Mouse (Mus musculus) bone marrow, adult 2 months (tissue): Measurements from ENCODE around the gene Dnajb13.

Experiments used
- CTCF ChIP-seq: fragments of 200-500 bp; IDR thresholded peaks from 2 replicates; pipeline ENCODE4 v1.5.1; 2011; ENCODE audit warnings: low read length, control low read depth; ENCODE audit not compliant: control insufficient read depth, insufficient read depth
- POLR2A ChIP-seq: fragments of 200-500 bp; IDR thresholded peaks from 2 replicates; pipeline ENCODE4 v1.6.1; 2011; ENCODE audit warnings: low read depth, mild to moderate bottlenecking, control low read depth, low read length, borderline replicate concordance; ENCODE audit not compliant: control insufficient read depth

DNA sequence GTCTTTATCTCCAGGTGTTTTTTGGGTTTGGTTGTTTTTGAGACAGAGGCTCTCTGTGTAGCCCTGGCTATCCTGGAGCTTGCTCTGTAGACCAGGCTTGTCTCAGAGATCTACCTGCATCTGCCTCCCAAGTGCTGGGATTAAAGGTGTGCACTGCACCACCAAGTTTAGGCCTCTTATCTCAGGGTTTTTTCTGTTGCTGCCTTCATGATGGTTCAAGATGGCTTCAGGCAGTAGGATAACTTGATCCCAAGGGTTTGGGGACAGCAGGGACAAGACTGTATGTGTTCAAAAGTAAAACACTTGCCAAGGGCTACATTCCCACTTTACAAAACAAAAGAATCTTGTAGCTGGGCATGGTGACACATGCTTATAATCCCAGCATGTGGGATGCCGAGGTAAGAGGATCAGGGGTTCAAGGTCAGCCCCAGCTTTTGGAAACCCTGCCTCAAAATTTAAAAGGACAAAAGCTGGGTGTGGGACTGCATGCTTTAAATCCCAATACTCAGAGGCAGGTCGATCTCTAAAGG lies 12.9 kb downstream of the Dnajb13 start:
- TF ChIP-seq CTCF (no peak), POLR2A (no peak)
